Mouse (Mus musculus) liver, embryonic 16.5 days (tissue): Measurements from ENCODE around the gene Cdh18. TPM values are rescaled to one million over a fixed set of nuclear protein-coding genes. Genes with fewer than 3 reads are reported as not detected.

ENCODE experiments used
- ATAC-seq: fragments of 200-750 bp; cut with Nextera tagmentation; 2 replicates; pipeline ENCODE4 v1.8.0; 2017; ENCODE audit warnings: low read depth, mild to moderate bottlenecking, moderate number of reproducible peaks, moderate library complexity
- H3K27ac ChIP-seq: fragments of 300-500 bp; sonication (generic); 2 replicates; pipeline ENCODE4 v1.5.1; 2014; ENCODE audit warnings: mild to moderate bottlenecking, low read length
- H3K27me3 ChIP-seq: fragments of 300-500 bp; sonication (generic); 2 replicates; pipeline ENCODE4 v1.6.1; 2014; ENCODE audit warnings: low read depth, low read length, mixed read lengths; ENCODE audit not compliant: control insufficient read depth, insufficient read depth
- H3K36me3 ChIP-seq: fragments of 300-500 bp; sonication (generic); 2 replicates; pipeline ENCODE4 v1.6.1; 2014; ENCODE audit warnings: mild to moderate bottlenecking; ENCODE audit not compliant: control insufficient read depth, insufficient read depth
- H3K4me1 ChIP-seq: fragments of 300-500 bp; sonication (generic); 2 replicates; pipeline ENCODE4 v1.6.1; 2014; ENCODE audit warnings: low read depth, low read length, mixed read lengths; ENCODE audit not compliant: control insufficient read depth
- H3K4me2 ChIP-seq: fragments of 300-500 bp; sonication (generic); 2 replicates; pipeline ENCODE4 v1.6.1; 2014; ENCODE audit warnings: low read depth, low read length, mixed read lengths
- H3K4me3 ChIP-seq: fragments of 300-500 bp; sonication (generic); 2 replicates; pipeline ENCODE4 v1.5.1; 2014; ENCODE audit warnings: low read depth, mild to moderate bottlenecking, low read length
- H3K9ac ChIP-seq: fragments of 300-500 bp; sonication (generic); 2 replicates; pipeline ENCODE4 v1.6.1; 2014; ENCODE audit warnings: low read depth, low read length
- H3K9me3 ChIP-seq: fragments of 300-500 bp; sonication (generic); replicated peaks from 2 replicates; pipeline ENCODE4 v1.6.1; 2016; ENCODE audit warnings: low read length; ENCODE audit not compliant: control insufficient read depth
- WGBS: fragments of 180-500 bp; shearing (Covaris S2); extraction: QIAGEN DNeasy Blood & Tissue Kit; methylation state at CpG from one replicate; pipeline ENCODE4 v1.1.7; 2014; ENCODE audit not compliant: insufficient replicate concordance; 5-methylcytosine and 5-hydroxymethylcytosine counted together
- polyA plus RNA-seq: library from polyadenylated mRNA; unstranded; fragments of >200 nt; fragmentation: Nextera tagmentation; extraction: Ambion mirVana; gene quantifications from 2 replicates; pipeline ENCODE4 v1.2.1, GENCODE M21; 2015

Cdh18 gene
- polyA plus RNA-seq, 1 experiment from 2014 or later = 0.04 TPM

DNA sequence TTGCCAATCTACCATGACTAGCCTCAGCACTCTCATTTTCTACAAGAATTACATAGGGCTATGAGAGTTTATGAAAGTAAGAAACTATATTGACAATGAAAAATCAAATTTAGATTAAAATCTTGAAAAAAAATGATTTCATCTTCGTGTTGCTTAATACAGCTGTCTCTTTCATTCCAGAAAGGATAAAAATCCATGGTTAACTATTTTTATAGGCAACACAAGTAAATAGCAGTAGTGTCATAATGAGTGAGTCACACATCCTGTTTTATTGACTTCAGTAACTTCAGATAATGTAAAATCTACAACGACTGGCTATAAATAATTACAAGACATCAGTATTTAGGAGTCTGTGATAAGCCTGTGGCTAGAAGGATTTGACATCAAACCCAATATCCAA is 960.9 kb downstream of the Cdh18 start:
- no peaks in the 10 kb centered on the region for H3K9me3 ChIP-seq
- WGBS = 33% methylated on average over 2 of the region's 2 CpGs

DNA sequence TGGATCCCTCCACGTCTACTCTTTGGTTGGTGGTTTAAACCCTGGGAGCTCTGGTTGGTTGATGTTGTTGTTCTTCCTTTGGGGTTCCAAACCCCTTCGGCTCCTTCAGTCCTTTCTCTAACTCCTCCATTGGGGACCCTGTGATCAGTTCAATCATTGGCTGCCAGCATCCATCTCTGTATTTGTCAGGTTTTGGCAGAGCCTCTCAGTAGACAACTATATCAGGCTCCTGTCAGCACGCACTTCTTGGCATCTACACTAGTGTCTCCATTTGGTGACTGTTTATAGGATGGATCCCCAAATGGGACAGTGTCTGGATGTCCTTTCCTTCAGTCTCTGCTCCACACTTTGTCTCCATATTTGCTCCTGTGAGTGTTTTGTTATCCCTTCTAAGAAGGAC is 967.0 kb downstream of the Cdh18 start:
- Histone ChIP-seq H3K9me3 (no peaks in the 10 kb centered on the region), H3K4me2 (no peak overlapping the region)
- WGBS = 66% methylated on average over 3 of the region's 3 CpGs

More for the DNA sequence above, 960.9 kb downstream of the Cdh18 start:
- Histone ChIP-seq H3K27ac (no peak overlapping the region), H3K9ac (no peak overlapping the region), H3K4me3 (no peak overlapping the region), H3K4me2 (no peak overlapping the region), H3K36me3 (no peaks in the 10 kb centered on the region), H3K27me3 (no peaks in the 10 kb centered on the region), H3K4me1 (no peaks in the 10 kb centered on the region)
- ATAC-seq = no peak

DNA sequence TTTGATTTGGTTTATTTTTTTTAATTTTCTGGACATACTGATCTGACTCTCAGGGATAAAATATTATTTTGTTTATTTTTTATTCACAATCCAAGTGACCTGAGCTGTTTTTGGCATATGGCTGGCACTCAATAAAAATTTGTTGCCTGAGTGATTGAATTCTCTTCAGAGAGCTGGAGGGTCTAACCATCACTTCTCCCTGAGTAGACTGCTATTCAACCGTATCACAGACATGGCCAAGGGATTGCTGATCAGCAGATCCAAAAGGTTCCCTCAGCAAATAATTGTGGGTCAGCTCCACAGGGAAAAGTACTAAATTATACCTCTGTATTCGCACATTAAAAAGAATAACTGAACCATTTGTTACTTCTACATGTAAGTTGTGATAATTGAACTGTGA is 969.3 kb downstream of the Cdh18 start:
- H3K9me3 ChIP-seq = no peaks in the 10 kb centered on the region
- H3K27me3 ChIP-seq = no peaks in the 10 kb centered on the region
- no peak overlapping the region for H3K27ac ChIP-seq
- 51% methylated on average over 2 of the region's 2 CpGs for WGBS
- no peaks in the 10 kb centered on the region for H3K36me3 ChIP-seq
- H3K4me2 ChIP-seq = no peak overlapping the region
- ATAC-seq = no peak
- H3K4me1 ChIP-seq = no peaks in the 10 kb centered on the region
- H3K4me3 ChIP-seq = no peak overlapping the region
- no peak overlapping the region for H3K9ac ChIP-seq

More for the DNA sequence above, 967.0 kb downstream of the Cdh18 start:
- Histone ChIP-seq H3K9ac (no peak overlapping the region), H3K27me3 (no peaks in the 10 kb centered on the region), H3K36me3 (no peaks in the 10 kb centered on the region), H3K27ac (no peak overlapping the region), H3K4me3 (no peak overlapping the region), H3K4me1 (no peaks in the 10 kb centered on the region)
- ATAC-seq = no peak
